Mouse (Mus musculus) thymus, adult 2 months (tissue): ENCODE measurements around the gene Gm3248. TPM values are rescaled to one million over a fixed set of nuclear protein-coding genes. Genes with fewer than 3 reads are reported as not detected.

Source experiments
- polyA plus RNA-seq: library from polyadenylated mRNA; depleted of rRNA; stranded (reverse); fragments of >200 nt; gene quantifications from 2 replicates; pipeline ENCODE4 v1.2.3, GENCODE M21; 2012; rRNA removed

Gm3248 gene
- polyA plus RNA-seq, 1 experiment = not detected

Other genes with a start within 250 kb of the Gm3248 start
- gene Gm3373, start 220.2 kb downstream of the Gm3248 start, polyA plus RNA-seq = 0.14 and 1.1 TPM in 2 replicates
- 0.20 and 0.28 TPM in 2 replicates for gene Gm3383, start 153.8 kb downstream of the Gm3248 start, polyA plus RNA-seq
- not detected in 2 replicates for gene Gm3424, start 131.4 kb downstream of the Gm3248 start, polyA plus RNA-seq
- gene Gm8237, start 81.4 kb downstream of the Gm3248 start, polyA plus RNA-seq = not detected in 2 replicates
- gene Gm3453, start 17.4 kb upstream of the Gm3248 start, polyA plus RNA-seq = not detected in 2 replicates
- 0.11 TPM in 1 of 2 replicates, not detected in the other for gene Gm6337, start 96.5 kb upstream of the Gm3248 start, polyA plus RNA-seq
- gene Gm8206, start 132.2 kb upstream of the Gm3248 start, polyA plus RNA-seq = 0.05 TPM in 1 of 2 replicates, not detected in the other
- gene Gm3468, start 146.9 kb upstream of the Gm3248 start, polyA plus RNA-seq = 0.19 and 0.53 TPM in 2 replicates
- gene Gm3476, start 164.1 kb upstream of the Gm3248 start, polyA plus RNA-seq = not detected in 2 replicates